Mouse (Mus musculus) adrenal gland, postnatal 10 days (tissue): ENCODE measurements around the gene Zcchc17. TPM values are rescaled to one million over a fixed set of nuclear protein-coding genes. Genes with fewer than 3 reads are reported as not detected.

Experiments
- DNase-seq: peaks from one replicate; pipeline ENCODE4 v3.0.0; 2021; ENCODE audit warnings: mixed read lengths
- long read RNA-seq, 2 experiments: library from polyadenylated mRNA; stranded (forward); transcript quantifications; one replicate each; pipeline ENCODE4 v2.0.0; 2021
- total RNA-seq, 2 experiments: library from RNA; stranded (reverse); gene quantifications; 2 replicates each; pipeline ENCODE4 v1.2.3; 2021

The Zcchc17 gene
- total RNA-seq = 10 to 100 TPM; 35.5 to 38.7 TPM
- long read RNA-seq, experiment 1, transcript Zcchc17-202 (8 exons, 2,113 nt) = major isoform, 41 of 73 reads
- long read RNA-seq, experiment 1, partial matches to known transcripts = 20 of 73 reads
- long read RNA-seq, experiment 1, other reads (novel, unspliced or antisense) = 12 of 73 reads
- long read RNA-seq, experiment 2, transcript Zcchc17-202 (8 exons, 2,113 nt) = major isoform, 32 of 55 reads
- long read RNA-seq, experiment 2, partial matches to known transcripts = 3 of 55 reads
- long read RNA-seq, experiment 2, other reads (novel, unspliced or antisense) = 20 of 55 reads

- DNase-seq = peak; percentile 99
Measured at GRCm38 (mm10) chr4:130359486-130360237, at the start of gene Zcchc17, which contains the start of gene Snrnp40. Gene Zcchc17, minus strand, starts transcription at chr4:130359943. Gene Snrnp40, plus strand, starts transcription at chr4:130360132.

GRCm38 (mm10) chr4:130391265-130391664 lies 31.5 kb upstream of the Zcchc17 start:
- DNase-seq = no peak

GRCm38 (mm10) chr4:130389927-130390326 lies 30.2 kb upstream of the Zcchc17 start:
- DNase-seq = no peak

GRCm38 (mm10) chr4:130389496-130389895 lies 29.8 kb upstream of the Zcchc17 start:
- DNase-seq = peak; percentile 56

GRCm38 (mm10) chr4:130387256-130387655 lies 27.5 kb upstream of the Zcchc17 start:
- no peak for DNase-seq

- DNase-seq = no peak
Measured at GRCm38 (mm10) chr4:130380418-130380817, 20.7 kb upstream of the Zcchc17 start.

- no peak for DNase-seq
Measured at GRCm38 (mm10) chr4:130379181-130379580, 19.4 kb upstream of the Zcchc17 start.

- no peak for DNase-seq
Measured at GRCm38 (mm10) chr4:130377500-130377899, 17.8 kb upstream of the Zcchc17 start.

- DNase-seq = no peak
Measured at GRCm38 (mm10) chr4:130376675-130377074, 16.9 kb upstream of the Zcchc17 start.

- DNase-seq = no peak
Measured at GRCm38 (mm10) chr4:130360238-130360590, 471 bp upstream of the Zcchc17 start.

GRCm38 (mm10) chr4:130357946-130358345 lies 1.8 kb downstream of the Zcchc17 start:
- no peak for DNase-seq

- no peak for DNase-seq
Measured at GRCm38 (mm10) chr4:130352588-130352987, 7.2 kb downstream of the Zcchc17 start.

- DNase-seq = no peak
Measured at GRCm38 (mm10) chr4:130350690-130351422, 8.9 kb downstream of the Zcchc17 start.

- no peak for DNase-seq
Measured at GRCm38 (mm10) chr4:130349666-130350065, 10.1 kb downstream of the Zcchc17 start.

- DNase-seq = peak; percentile 72
Measured at GRCm38 (mm10) chr4:130341691-130342090, 18.1 kb downstream of the Zcchc17 start.

- no peak for DNase-seq
Measured at GRCm38 (mm10) chr4:130335867-130336266, 23.9 kb downstream of the Zcchc17 start.

- no peak for DNase-seq
Measured at GRCm38 (mm10) chr4:130327366-130327765, 32.4 kb downstream of the Zcchc17 start.

- DNase-seq = no peak
Measured at GRCm38 (mm10) chr4:130325446-130325845, 34.3 kb downstream of the Zcchc17 start.

GRCm38 (mm10) chr4:130323607-130324006 lies 36.1 kb downstream of the Zcchc17 start:
- no peak for DNase-seq

- no peak for DNase-seq
Measured at GRCm38 (mm10) chr4:130323165-130323564, 36.6 kb downstream of the Zcchc17 start.

- peak; percentile 40 for DNase-seq
Measured at GRCm38 (mm10) chr4:130322567-130322966, 37.2 kb downstream of the Zcchc17 start.

GRCm38 (mm10) chr4:130321640-130322039 lies 38.1 kb downstream of the Zcchc17 start:
- DNase-seq = no peak

- no peak for DNase-seq
Measured at GRCm38 (mm10) chr4:130319564-130319963, 40.2 kb downstream of the Zcchc17 start.
